Mouse (Mus musculus) liver, adult (tissue): ENCODE data around the gene Ntf3.
A peak's percentile ranks its signal among the peaks of the same experiment; 100 is the strongest.

Source experiments
- GATA4 ChIP-seq: IDR thresholded peaks from 2 replicates; pipeline ENCODE4 v1.6.1; 2014; ENCODE audit warnings: mild to moderate bottlenecking, low read length; ENCODE audit not compliant: insufficient replicate concordance

Ntf3 gene

GRCm38 (mm10) chr6:126166548-126167207 is at the start of gene Ntf3:
Gene Ntf3, minus strand, starts transcription at chr6:126166910.
- no peak for TF ChIP-seq GATA4

- no peak for TF ChIP-seq GATA4
These were observed 46.6 kb upstream of the Ntf3 start for GRCm38 (mm10) chr6:126213330-126213729.

- no peak for TF ChIP-seq GATA4
These were observed 36.7 kb upstream of the Ntf3 start for GRCm38 (mm10) chr6:126203366-126203765.

DNA sequence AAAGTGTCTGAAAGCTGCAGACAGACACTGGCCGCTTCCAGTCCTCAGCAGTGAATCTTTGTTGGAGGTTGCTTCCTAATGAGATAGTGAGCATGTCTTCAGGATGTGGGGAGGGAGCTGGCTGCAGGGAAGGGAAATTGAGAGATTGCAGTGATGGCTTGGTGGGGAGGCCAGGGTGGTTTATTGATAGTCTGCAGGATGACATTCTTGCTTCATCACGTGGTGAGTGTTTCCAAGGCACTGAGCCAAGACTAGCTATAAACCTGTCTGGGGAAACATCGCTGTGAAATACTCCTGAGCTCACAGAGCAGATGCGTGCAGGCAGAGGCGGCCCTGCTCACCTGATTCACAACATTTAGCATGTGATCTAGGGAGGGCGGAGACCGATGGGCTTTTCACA is 36.2 kb upstream of the Ntf3 start:
- peak; percentile 83; the same call in 1 of the 2 replicates for TF ChIP-seq GATA4

DNA sequence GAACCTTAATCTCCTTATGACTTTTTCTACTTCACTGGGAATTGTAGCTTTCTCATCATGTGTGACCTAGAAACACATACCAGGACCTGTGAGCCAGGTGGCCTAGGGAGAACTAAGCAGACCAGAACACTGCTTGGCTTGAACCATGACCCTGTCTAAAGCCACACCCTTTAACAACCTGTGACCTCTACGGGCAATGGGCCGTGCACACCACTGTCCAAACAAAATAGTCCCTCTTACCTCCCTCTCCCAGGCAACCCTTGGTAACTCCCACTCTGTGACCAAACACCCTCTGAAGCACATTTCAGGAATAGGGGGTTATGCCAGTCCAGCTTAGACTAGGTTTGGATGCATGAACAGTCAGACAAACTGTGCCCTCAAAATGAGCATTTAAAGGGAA is 35.0 kb upstream of the Ntf3 start:
- no peak for TF ChIP-seq GATA4

- TF ChIP-seq GATA4 = no peak
These were observed 33.2 kb upstream of the Ntf3 start for GRCm38 (mm10) chr6:126199916-126200315.

GRCm38 (mm10) chr6:126194760-126195159 is 28.1 kb upstream of the Ntf3 start:
- TF ChIP-seq GATA4 = no peak

- TF ChIP-seq GATA4 = peak; percentile 76
These were observed 23.6 kb upstream of the Ntf3 start for GRCm38 (mm10) chr6:126190218-126190871.

DNA sequence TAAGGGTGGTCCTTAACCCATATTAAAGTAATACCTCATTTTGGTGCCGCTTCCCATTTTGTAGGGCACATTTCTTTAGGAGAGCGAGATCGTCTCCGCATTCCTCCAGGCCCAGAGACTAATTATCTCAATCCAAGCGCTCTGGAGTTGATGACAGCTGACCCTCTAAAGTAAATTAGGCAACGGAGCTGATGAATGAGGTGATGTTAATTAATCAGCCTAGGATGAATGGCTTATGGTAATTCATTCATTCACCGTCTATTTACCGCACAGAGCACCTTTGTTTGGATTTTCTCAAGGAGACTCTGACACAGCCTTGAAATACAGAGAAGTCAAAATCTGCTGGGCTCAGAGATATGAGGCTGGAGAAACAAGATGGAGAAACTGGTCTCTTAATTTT is 20.7 kb upstream of the Ntf3 start:
- no peak for TF ChIP-seq GATA4

- TF ChIP-seq GATA4 = no peak
These were observed 19.4 kb upstream of the Ntf3 start for GRCm38 (mm10) chr6:126186116-126186515.

GRCm38 (mm10) chr6:126172071-126172470 is 5.4 kb upstream of the Ntf3 start:
- no peak for TF ChIP-seq GATA4

DNA sequence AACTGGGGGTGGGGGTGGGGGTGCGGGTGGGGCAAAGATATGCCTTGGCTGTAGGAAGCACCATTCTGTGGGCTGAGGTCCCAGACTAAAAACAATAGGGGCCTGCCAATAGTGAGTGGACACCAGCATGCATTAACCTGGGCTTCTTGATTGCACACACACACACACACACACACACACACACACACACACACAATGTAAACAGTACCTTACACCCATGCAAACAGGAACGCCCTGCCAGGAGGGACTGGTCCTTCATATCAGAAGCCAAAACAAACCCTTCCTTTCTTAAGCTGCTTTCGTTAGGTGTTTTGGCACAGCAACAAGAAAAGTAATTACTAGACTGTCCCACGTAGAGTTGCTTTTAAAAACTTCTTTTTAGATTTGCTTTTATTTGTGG is 4.1 kb upstream of the Ntf3 start:
- no peak for TF ChIP-seq GATA4

- TF ChIP-seq GATA4 = peak; percentile 34; the same call in 1 of the 2 replicates
These were observed 1.0 kb upstream of the Ntf3 start for GRCm38 (mm10) chr6:126167731-126168130.

DNA sequence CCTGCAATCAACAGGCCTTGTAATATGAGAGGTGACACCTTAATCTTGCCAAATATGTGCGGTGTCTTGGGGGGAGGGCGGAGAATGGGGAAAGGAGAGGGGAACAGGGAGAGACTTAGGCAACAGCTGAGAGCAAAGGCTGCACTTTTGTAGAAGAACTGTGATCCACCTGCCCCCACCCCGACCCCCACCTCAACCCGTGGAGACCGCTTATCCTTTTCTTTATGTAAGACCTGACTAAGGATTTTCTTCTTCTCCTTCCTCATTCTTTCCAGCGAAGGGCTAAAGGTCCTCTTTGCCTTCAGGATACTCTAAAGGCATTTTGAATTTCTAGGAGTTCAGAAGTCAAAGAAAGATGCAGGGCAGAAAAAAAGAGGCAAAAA is 489 bp upstream of the Ntf3 start:
- no peak for TF ChIP-seq GATA4

DNA sequence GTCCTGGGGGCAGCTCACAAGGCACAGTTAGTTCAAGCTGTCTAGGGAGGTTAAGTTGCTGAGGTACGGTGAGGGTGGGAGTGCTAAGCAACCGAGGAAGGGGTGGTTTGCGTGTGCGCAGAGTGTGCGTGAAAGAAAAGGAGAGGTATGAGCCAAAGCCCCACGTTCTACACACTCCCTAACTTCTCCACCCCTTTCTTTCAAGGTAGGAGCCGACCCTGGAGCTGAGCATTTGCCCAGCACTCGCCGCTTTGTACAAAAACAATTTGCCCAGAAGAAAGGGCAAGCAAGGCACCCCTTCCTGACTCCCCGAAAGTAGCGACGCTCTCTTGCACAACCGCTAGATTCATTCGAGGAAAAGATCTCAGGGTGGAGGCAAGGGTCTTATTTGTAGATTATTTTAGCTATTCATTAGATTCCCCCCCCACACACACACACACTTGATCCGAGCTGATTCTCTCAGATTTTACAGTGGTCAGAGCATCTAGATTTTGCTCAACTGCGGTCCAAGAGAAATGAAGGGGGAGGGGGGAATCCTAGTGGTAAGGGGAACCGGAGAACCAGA is 1.0 kb downstream of the Ntf3 start:
- no peak for TF ChIP-seq GATA4

- TF ChIP-seq GATA4 = no peak
These were observed 1.9 kb downstream of the Ntf3 start for GRCm38 (mm10) chr6:126164781-126165180.
